Mouse (Mus musculus) ES-E14 (cell line): Measurements from ENCODE around the gene Serpina11.

Experiments used
- CHD2 ChIP-seq: IDR thresholded peaks from 2 replicates; pipeline ENCODE4 v1.6.1; 2014; ENCODE audit warnings: mild to moderate bottlenecking, low read depth, low read length, inconsistent platforms
- HCFC1 ChIP-seq: IDR thresholded peaks from 2 replicates; pipeline ENCODE4 v1.6.1; 2012; ENCODE audit warnings: low read length, inconsistent platforms, borderline replicate concordance; ENCODE audit not compliant: insufficient read depth
- ZC3H11A ChIP-seq: IDR thresholded peaks from 2 replicates; pipeline ENCODE4 v1.6.1; 2012; ENCODE audit warnings: low read depth, mild to moderate bottlenecking, inconsistent platforms, low read length, borderline replicate concordance
- ZNF384 ChIP-seq: IDR thresholded peaks from 2 replicates; pipeline ENCODE4 v1.6.1; 2012; ENCODE audit warnings: low read depth, low read length, inconsistent platforms

GRCm38 (mm10) chr12:103984935-103985334 is 4.8 kb downstream of the Serpina11 start:
- TF ChIP-seq HCFC1 (no peak), CHD2 (no peak), ZNF384 (no peak), ZC3H11A (no peak)
